Mouse (Mus musculus) layer of hippocampus, adult 2 months (tissue): ENCODE data around the gene Zfr. TPM values are rescaled to one million over a fixed set of nuclear protein-coding genes. Genes with fewer than 3 reads are reported as not detected.

Source experiments
- DNase-seq, 2 experiments: peaks; one replicate each; pipeline ENCODE4 v3.0.0; 2022; ENCODE audit warnings: low spot score in 2 of 2
- H3K27ac ChIP-seq: fragments of 200-600 bp; 2 replicates; pipeline ENCODE4 v1.8.1; 2022
- H3K4me3 ChIP-seq: fragments of 200-600 bp; 2 replicates; pipeline ENCODE4 v1.8.1; 2022; ENCODE audit warnings: mild to moderate bottlenecking
- CTCF ChIP-seq: fragments of 200-600 bp; conservative IDR thresholded peaks from 2 replicates; pipeline ENCODE4 v1.8.1; 2022; ENCODE audit warnings: antibody characterized with exemption, mild to moderate bottlenecking, moderate library complexity
- microRNA-seq, 2 experiments: library from miRNA; unstranded; fragments of <30 nt; microRNA quantifications; one replicate each; pipeline ENCODE4 v1.2.0; 2021
- total RNA-seq, 2 experiments: library from RNA; stranded (reverse); gene quantifications; 2 replicates each; pipeline ENCODE4 v1.2.3; 2021

The Zfr gene
- total RNA-seq, 2 experiments from 2014 or later = 357 TPM

DNA sequence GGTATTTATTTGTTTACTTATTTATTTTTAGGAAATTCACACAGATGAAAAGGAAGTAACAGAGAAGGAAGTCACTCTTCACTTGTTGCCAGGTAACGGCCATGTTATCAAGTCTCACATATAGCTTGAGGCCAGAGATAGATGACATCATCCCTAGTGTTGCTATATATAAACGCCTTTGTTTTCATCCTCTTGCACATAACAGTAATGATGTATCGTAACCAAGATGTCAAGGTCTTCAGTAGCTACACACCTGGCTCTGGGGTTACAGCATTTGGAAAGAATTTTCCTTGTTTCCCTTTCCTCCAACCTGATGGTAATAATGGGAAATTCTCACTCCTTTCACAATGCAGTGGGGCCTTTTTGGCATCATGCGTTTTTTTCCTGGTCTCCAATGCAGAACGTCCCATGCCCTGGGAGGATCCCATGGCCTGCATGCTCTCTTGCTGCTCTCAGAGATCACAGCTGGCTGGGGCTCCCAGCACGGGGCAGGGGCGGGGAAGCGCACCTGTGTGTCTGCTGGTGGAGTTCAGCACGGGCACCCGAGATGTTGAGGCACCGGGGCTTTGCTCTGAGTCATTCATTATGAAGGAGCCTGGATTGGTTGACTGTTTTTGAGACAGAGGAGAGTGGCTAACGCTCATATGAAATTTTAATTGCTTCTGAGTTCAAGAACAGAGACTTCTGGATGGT is 112.8 kb downstream of the Zfr start:
- Histone ChIP-seq H3K27ac (peak overlapping the region; percentile 73; the same call in 1 of the 2 replicates), H3K4me3 (no peak overlapping the region)
- no peak for TF ChIP-seq CTCF
- DNase-seq = no peak

DNA sequence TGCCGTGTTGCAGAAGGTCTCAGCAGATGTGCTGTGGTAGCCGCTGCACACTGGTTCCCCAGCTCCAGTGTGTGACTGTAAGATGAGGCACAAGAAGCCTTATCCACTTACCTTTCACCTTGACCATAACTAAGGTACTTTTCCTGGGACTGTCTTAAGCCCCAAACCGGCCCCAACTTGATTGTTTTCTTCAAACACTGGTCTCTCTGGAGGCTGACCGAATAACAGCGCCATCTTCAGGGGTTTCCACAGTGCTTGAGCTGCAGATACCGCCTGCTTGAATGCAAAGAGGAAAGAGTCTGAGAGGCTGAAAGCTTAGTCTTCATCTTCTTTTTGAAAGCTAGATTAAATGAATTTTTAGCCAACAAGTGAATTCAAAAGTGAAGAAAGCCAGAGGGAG is 113.8 kb downstream of the Zfr start:
- peak overlapping the region; percentile 73; the same call in 1 of the 2 replicates for H3K27ac ChIP-seq
- peak; percentile 30; the same call in 1 of the 2 replicates for TF ChIP-seq CTCF

DNA sequence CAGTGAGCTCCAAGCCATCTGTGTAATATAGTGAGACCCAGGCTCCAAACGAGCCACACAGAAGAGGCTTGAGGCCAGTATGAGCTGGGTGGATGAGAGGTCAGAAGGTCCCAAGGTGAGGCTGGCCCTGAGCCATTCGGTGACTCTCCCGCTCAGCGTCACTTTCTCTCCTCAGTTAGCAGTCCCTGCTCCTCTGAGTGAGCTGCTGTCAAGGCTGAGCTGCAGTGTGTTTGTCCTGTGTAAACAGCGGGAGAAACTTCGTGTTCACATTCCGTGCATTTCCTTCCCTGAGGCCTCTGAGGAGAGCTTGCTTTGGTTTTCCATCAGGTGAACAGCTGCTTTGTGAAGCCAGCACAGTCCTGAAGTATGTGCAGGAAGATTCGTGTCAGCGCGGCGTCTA is 114.8 kb downstream of the Zfr start:
- TF ChIP-seq CTCF = no peak
- DNase-seq = no peak
- Histone ChIP-seq H3K27ac (peak overlapping the region; percentile 73), H3K4me3 (no peak overlapping the region)

More for the DNA sequence above, 113.8 kb downstream of the Zfr start:
- H3K4me3 ChIP-seq = no peak overlapping the region
- no peak for DNase-seq

DNA sequence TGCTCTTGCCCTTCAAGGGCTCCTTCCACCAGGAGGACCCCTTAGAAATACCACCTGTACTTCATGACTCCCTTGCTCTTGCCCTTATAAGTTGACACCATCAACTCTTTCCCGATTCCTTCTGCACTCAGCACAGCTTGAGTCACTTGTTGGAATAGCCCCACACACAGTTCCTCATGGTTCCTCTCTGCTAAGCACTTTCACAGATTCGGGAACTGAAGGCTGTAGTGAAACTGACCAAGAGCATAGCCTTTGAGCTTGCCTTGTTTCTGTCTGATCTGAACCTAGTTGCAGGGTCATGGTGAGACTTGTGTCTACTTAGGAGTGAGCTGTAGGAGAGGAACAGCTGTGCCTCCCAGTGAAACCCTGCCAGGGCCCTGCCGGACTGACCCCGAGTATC is 115.4 kb downstream of the Zfr start:
- DNase-seq = no peak
- no peak for TF ChIP-seq CTCF
- Histone ChIP-seq H3K27ac (peak overlapping the region; percentile 73), H3K4me3 (no peak overlapping the region)

Small RNA genes lying within 50 kb of the gene (microRNA-seq; reads per million reads assigned to microRNA genes)
- gene Mir1898 = 0 reads per million in 2 experiments

Other genes with a start within 250 kb of the Zfr start
- 10 to 100 TPM; 15.7 to 17.7 TPM for gene Npr3, start 210.5 kb upstream of the Zfr start, total RNA-seq
- 100 to 1,000 TPM; 303 to 321 TPM for gene Sub1, start 120.8 kb upstream of the Zfr start, total RNA-seq
- 10 to 100 TPM; 58.1 to 58.9 TPM for gene Mtmr12, start 87.2 kb downstream of the Zfr start, total RNA-seq
- gene Golph3, start 203.6 kb downstream of the Zfr start, total RNA-seq = 10 to 100 TPM; 91.3 to 94.5 TPM
- 1 to 10 TPM in 1 of 2 experiments, under 1 TPM in 1; 0.95 to 1.2 TPM for gene 1810049J17Rik, start 204.1 kb downstream of the Zfr start, total RNA-seq